20 mouse cellular contexts compared by ENCODE assay signal in the genomic region with DNA sequence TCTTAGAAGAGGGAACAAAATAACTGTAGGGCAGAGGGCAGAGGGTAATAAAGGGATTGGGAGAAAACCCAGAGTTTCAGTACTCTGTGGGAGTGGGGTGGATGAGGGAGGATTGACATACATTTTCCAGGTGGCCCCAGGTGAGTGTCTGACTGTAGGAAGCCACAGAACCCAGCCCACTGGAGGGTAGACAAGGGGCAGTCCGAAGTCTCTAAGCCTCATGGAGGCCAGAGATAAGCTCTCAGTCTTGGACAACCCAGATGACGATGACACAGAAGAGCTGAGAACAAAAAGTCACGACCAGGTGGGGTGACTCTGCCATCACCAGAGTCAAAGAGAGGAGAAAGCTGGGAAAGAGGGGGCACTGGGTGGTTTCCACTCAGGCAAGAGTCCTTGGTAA.
"Had no signal": no experiment of that assay in that cellular context is flagged by ENCODE, and none has a peak within 500 bp of the region (broad histone marks: within the 10 kb centered on the region; RNA-seq: fewer than 3 reads in every experiment).

No protein-coding gene starts in this region.

- H3K27ac ChIP-seq: liver, embryonic 15.5 days; midbrain, embryonic 10.5 days; midbrain, embryonic 12.5 days; neural tube, embryonic 13.5 days; neural tube, embryonic 15.5 days had no signal

- H3K4me3 ChIP-seq: liver, embryonic 15.5 days; midbrain, embryonic 10.5 days; midbrain, embryonic 12.5 days; myocyte; neural tube, embryonic 13.5 days; neural tube, embryonic 15.5 days had no signal

- H3K9ac ChIP-seq: liver, embryonic 15.5 days; lung, embryonic 14.5 days; midbrain, embryonic 12.5 days; neural tube, embryonic 13.5 days; neural tube, embryonic 15.5 days had no signal

- ATAC-seq: midbrain, embryonic 16.5 days had no signal

- H3K4me1 ChIP-seq: liver, embryonic 15.5 days; midbrain, embryonic 10.5 days; midbrain, embryonic 12.5 days; neural tube, embryonic 13.5 days; neural tube, embryonic 15.5 days had no signal

- H3K9me3 ChIP-seq: liver, embryonic 15.5 days; midbrain, embryonic 10.5 days; midbrain, embryonic 12.5 days; neural tube, embryonic 13.5 days; neural tube, embryonic 15.5 days had no signal

- DNase-seq: lung, adult 18-20 months; lung, embryonic 14.5 days; lung, postnatal 10 days; lung, postnatal 4 days; midbrain, embryonic 14.5 days; retina, postnatal 1 day; right cerebral cortex, adult 18-20 months; right cerebral cortex, postnatal 25 days; right cerebral cortex, postnatal 4 days; spleen, adult 18-20 months; thymus, adult 18-20 months; thymus, postnatal 14 days; thymus, postnatal 36 days had no signal

- H3K36me3 ChIP-seq: liver, embryonic 15.5 days; midbrain, embryonic 10.5 days; midbrain, embryonic 12.5 days; neural tube, embryonic 13.5 days; neural tube, embryonic 15.5 days had no signal

- H3K27me3 ChIP-seq: liver, embryonic 15.5 days; midbrain, embryonic 12.5 days; neural tube, embryonic 13.5 days; neural tube, embryonic 15.5 days had no signal

- H3K4me2 ChIP-seq: liver, embryonic 15.5 days; lung, embryonic 14.5 days; midbrain, embryonic 12.5 days; neural tube, embryonic 13.5 days; neural tube, embryonic 15.5 days had no signal
